Mouse (Mus musculus) brain, adult 2 months (tissue): Measurements from ENCODE around the gene Wdr95.

ENCODE experiments used
- DNase-seq: peaks from one replicate; pipeline ENCODE4 v3.0.0; 2011; ENCODE audit warnings: low read depth, low spot score

Gene Wdr95

GRCm38 (mm10) chr5:149527999-149528729, at the start of gene Wdr95:
TSS of gene Wdr95 (plus strand) at chr5:149528679.
- DNase-seq, result peak; percentile 79

- DNase-seq, result peak; percentile 34
Measured at GRCm38 (mm10) chr5:149481920-149482319, 46.6 kb upstream of the Wdr95 start.

GRCm38 (mm10) chr5:149483321-149484052, 45.0 kb upstream of the Wdr95 start:
- peak; percentile 71 for DNase-seq

- DNase-seq, result no peak
Measured at GRCm38 (mm10) chr5:149484270-149484669, 44.2 kb upstream of the Wdr95 start.

GRCm38 (mm10) chr5:149485447-149485846, 43.0 kb upstream of the Wdr95 start:
- DNase-seq, result no peak

- DNase-seq, result peak; percentile 30
Measured at GRCm38 (mm10) chr5:149488360-149489021, 40.0 kb upstream of the Wdr95 start.

GRCm38 (mm10) chr5:149489136-149489535, 39.3 kb upstream of the Wdr95 start:
- DNase-seq, result peak; percentile 93

GRCm38 (mm10) chr5:149490275-149490674, 38.2 kb upstream of the Wdr95 start:
- peak; percentile 39 for DNase-seq

GRCm38 (mm10) chr5:149495655-149496054, 32.8 kb upstream of the Wdr95 start:
- peak; percentile 37 for DNase-seq

- DNase-seq, result no peak
Measured at GRCm38 (mm10) chr5:149496401-149497066, 31.9 kb upstream of the Wdr95 start.

GRCm38 (mm10) chr5:149499936-149500335, 28.5 kb upstream of the Wdr95 start:
- no peak for DNase-seq

- peak; percentile 65 for DNase-seq
Measured at GRCm38 (mm10) chr5:149503423-149504175, 24.9 kb upstream of the Wdr95 start.

GRCm38 (mm10) chr5:149504985-149505384, 23.5 kb upstream of the Wdr95 start:
- DNase-seq, result no peak

GRCm38 (mm10) chr5:149506033-149506432, 22.4 kb upstream of the Wdr95 start:
- no peak for DNase-seq

GRCm38 (mm10) chr5:149508094-149509029, 20.1 kb upstream of the Wdr95 start:
- DNase-seq, result peak; percentile 69

- peak; percentile 56 for DNase-seq
Measured at GRCm38 (mm10) chr5:149510323-149510722, 18.2 kb upstream of the Wdr95 start.

- DNase-seq, result no peak
Measured at GRCm38 (mm10) chr5:149512695-149513094, 15.8 kb upstream of the Wdr95 start.

GRCm38 (mm10) chr5:149513438-149514086, 14.9 kb upstream of the Wdr95 start:
- DNase-seq, result no peak

GRCm38 (mm10) chr5:149514087-149514671, 14.3 kb upstream of the Wdr95 start:
- peak; percentile 71 for DNase-seq
